Mouse (Mus musculus) ES-E14 (cell line): ENCODE results near the gene Hivep3. TPM values are rescaled to one million over a fixed set of nuclear protein-coding genes. Genes with fewer than 3 reads are reported as not detected.

Source experiments
- DNase-seq: peaks from one replicate; pipeline ENCODE4 v3.0.0-alpha.2; 2013; ENCODE audit warnings: low read depth, low spot score
- H3K27ac ChIP-seq: 2 replicates; pipeline ENCODE4 v1.5.1; 2012; ENCODE audit warnings: low read depth, mild to moderate bottlenecking, low read length, moderate library complexity, mixed read lengths; ENCODE audit not compliant: poor library complexity, insufficient read depth, severe bottlenecking
- H3K36me3 ChIP-seq: 2 replicates; pipeline ENCODE4 v1.6.1; 2012; ENCODE audit warnings: mild to moderate bottlenecking, low read length, moderate library complexity, mixed read lengths; ENCODE audit not compliant: control insufficient read depth, poor library complexity, insufficient read depth, severe bottlenecking
- H3K4me1 ChIP-seq, 2 experiments: fragments of 150-350 bp in 1 of 2; sonication (generic) in 1 of 2; 2 replicates each; pipeline ENCODE4 v1.6.1; 2012; ENCODE audit warnings: low read length in 2 of 2, mild to moderate bottlenecking in 1 of 2, mixed read lengths in 1 of 2; ENCODE audit not compliant: control insufficient read depth in 2 of 2, insufficient read depth in 2 of 2, poor library complexity in 1 of 2
- H3K4me3 ChIP-seq, 2 experiments: fragments of 150-350 bp in 1 of 2; sonication (generic) in 1 of 2; 2 replicates each; pipeline ENCODE4 v1.5.1; 2012; ENCODE audit warnings: low read length in 2 of 2, low read depth in 1 of 2, mild to moderate bottlenecking in 1 of 2, mixed read lengths in 1 of 2; ENCODE audit not compliant: insufficient read depth in 1 of 2, poor library complexity in 1 of 2, severe bottlenecking in 1 of 2
- H3K9ac ChIP-seq: 2 replicates; pipeline ENCODE4 v1.6.1; 2012; ENCODE audit warnings: low read depth, mild to moderate bottlenecking, low read length, mixed read lengths; ENCODE audit not compliant: poor library complexity, insufficient read depth, severe bottlenecking
- H3K9me3 ChIP-seq: fragments of 150-350 bp; sonication (generic); 2 replicates; pipeline ENCODE4 v1.6.1; 2012; ENCODE audit warnings: low read depth, mild to moderate bottlenecking, low read length; ENCODE audit not compliant: control insufficient read depth, insufficient read depth
- CHD2 ChIP-seq: IDR thresholded peaks from 2 replicates; pipeline ENCODE4 v1.6.1; 2014; ENCODE audit warnings: mild to moderate bottlenecking, low read depth, low read length, inconsistent platforms
- HCFC1 ChIP-seq: IDR thresholded peaks from 2 replicates; pipeline ENCODE4 v1.6.1; 2012; ENCODE audit warnings: low read length, inconsistent platforms, borderline replicate concordance; ENCODE audit not compliant: insufficient read depth
- MAFK ChIP-seq: IDR thresholded peaks from 2 replicates; pipeline ENCODE4 v1.6.1; 2014; ENCODE audit warnings: mild to moderate bottlenecking, low read depth, low read length, inconsistent platforms; ENCODE audit not compliant: insufficient read depth
- ZC3H11A ChIP-seq: IDR thresholded peaks from 2 replicates; pipeline ENCODE4 v1.6.1; 2012; ENCODE audit warnings: low read depth, mild to moderate bottlenecking, inconsistent platforms, low read length, borderline replicate concordance
- ZNF384 ChIP-seq: IDR thresholded peaks from 2 replicates; pipeline ENCODE4 v1.6.1; 2012; ENCODE audit warnings: low read depth, low read length, inconsistent platforms
- in situ Hi-C, 2 experiments: fragments of 600-800 bp; cut with MboI; formaldehyde crosslinking; loops; one replicate each; pipeline ENCODE4 v1.15.1; 2025; ENCODE audit warnings: low sequenced_read_pairs in 2 of 2, inconsistent platforms in 1 of 2; ENCODE audit not compliant: unreplicated experiment in 2 of 2
- total RNA-seq: library from RNA; depleted of rRNA; stranded (reverse); fragments of 300-350 nt; gene quantifications from 2 replicates; pipeline ENCODE4 v1.2.3, GENCODE M21; 2012

Hivep3 gene
- total RNA-seq, 1 experiment: 1.4 TPM

DNA sequence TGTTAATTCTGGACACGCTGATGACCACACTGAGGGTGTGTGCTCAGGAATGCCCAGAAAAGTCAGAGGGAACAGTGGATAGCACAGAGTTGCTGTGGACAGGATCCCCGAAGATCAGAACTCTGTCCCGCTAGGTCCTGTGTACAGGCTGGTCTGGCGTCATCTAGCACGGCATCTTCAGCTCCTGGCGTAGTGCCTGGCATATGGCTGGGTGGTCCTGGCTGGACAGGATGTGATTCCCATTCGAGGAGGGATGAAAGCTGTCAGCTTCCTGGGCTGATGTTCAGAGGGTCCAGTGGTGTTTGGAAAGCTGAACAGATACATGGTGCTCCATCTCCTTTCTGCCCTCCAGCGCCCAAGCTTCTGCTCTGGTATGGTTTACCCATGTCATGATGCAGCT, 29.6 kb upstream of the Hivep3 start:
- H3K36me3 ChIP-seq: no peaks in the 10 kb centered on the region
- TF ChIP-seq ZNF384 (no peak), MAFK (no peak), HCFC1 (no peak), ZC3H11A (no peak), CHD2 (no peak)
- in situ Hi-C loops: no loop called here
- H3K27ac ChIP-seq: no peak overlapping the region
- peaks cover 0 to 2% of the 10 kb centered on the region in 2 experiments; a peak in 1 of 4 replicates for H3K4me1 ChIP-seq
- no peak for DNase-seq
- no peak overlapping the region for H3K9ac ChIP-seq
- H3K9me3 ChIP-seq: no peaks in the 10 kb centered on the region
- no peak overlapping the region for H3K4me3 ChIP-seq

DNA sequence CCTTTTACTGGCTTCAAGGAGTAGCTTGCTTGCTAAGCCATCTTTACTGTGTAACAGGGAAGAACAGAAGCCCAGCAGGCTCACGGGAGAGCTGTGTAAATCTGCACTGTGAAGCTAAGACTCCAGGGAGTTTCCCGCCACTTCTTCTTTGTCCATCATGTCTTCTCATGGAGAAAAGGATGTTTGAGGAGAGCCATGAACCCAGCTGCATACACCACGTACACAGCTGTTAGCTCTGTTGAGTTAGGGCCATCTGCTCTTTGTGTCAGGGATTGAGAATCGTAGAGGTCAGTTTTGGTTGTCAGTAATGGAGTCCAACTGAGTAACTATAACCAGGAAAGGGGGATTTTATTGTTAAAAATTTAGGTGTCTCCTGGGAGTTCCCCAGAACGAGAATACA, 26.3 kb upstream of the Hivep3 start:
- no peaks in the 10 kb centered on the region for H3K9me3 ChIP-seq

DNA sequence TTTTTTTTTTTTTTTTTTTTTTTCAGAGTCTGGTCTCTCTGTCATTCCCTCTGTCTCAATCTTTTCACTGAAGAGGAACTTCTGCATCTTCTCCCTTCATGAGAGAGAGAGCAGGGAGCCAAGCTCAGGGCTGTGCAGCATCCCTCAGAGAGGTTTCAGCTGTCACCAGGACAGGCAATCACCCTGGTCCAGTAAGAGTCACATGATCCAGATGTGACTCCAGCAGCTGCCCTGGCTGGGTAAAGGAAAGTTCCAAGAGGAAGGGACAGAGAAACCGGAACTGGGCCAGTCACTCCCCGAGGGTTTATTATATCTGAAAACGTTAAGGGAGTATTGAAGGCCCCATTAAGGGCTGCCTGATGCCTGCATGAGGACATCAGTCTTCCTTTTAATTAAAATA, 25.8 kb upstream of the Hivep3 start:
- no peak for TF ChIP-seq HCFC1
- TF ChIP-seq ZNF384: no peak
- no peak for TF ChIP-seq ZC3H11A
- TF ChIP-seq CHD2: no peak
- no peak for TF ChIP-seq MAFK
- H3K36me3 ChIP-seq: no peaks in the 10 kb centered on the region
- H3K27ac ChIP-seq: no peak overlapping the region
- H3K9me3 ChIP-seq: no peaks in the 10 kb centered on the region
- in situ Hi-C loops: no loop called here
- H3K4me1 ChIP-seq: peaks cover 0 to 2% of the 10 kb centered on the region in 2 experiments; a peak in 1 of 4 replicates
- no peak for DNase-seq
- H3K9ac ChIP-seq: no peak overlapping the region
- H3K4me3 ChIP-seq: no peak overlapping the region

More for the DNA sequence above, 26.3 kb upstream of the Hivep3 start:
- in situ Hi-C loops: no loop called here
- Histone ChIP-seq H3K4me3 (no peak overlapping the region), H3K36me3 (no peaks in the 10 kb centered on the region), H3K4me1 (peaks cover 0 to 2% of the 10 kb centered on the region in 2 experiments; a peak in 1 of 4 replicates), H3K9ac (no peak overlapping the region), H3K27ac (no peak overlapping the region)
- TF ChIP-seq ZC3H11A: no peak
- TF ChIP-seq ZNF384: no peak
- no peak for TF ChIP-seq MAFK
- no peak for TF ChIP-seq HCFC1
- no peak for TF ChIP-seq CHD2
- DNase-seq: no peak

DNA sequence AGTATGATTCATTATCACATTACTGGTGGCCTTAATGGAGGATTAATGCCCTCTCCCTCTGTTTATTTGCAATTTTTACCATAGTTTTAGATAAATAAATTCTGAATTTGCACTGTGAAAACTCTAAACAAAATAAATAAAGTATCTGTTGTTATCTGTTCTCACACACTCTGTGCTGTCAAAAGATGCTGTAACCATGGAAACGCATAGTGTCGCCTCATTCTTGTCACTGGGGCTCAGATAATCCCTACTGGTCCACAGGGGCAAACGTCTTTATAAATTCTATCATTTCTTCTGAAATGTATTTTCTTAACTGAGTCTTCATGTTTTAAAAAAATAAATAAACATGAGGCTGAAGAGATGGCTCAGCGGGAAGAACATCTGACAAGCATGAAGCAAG, 23.4 kb upstream of the Hivep3 start:
- DNase-seq: no peak

DNA sequence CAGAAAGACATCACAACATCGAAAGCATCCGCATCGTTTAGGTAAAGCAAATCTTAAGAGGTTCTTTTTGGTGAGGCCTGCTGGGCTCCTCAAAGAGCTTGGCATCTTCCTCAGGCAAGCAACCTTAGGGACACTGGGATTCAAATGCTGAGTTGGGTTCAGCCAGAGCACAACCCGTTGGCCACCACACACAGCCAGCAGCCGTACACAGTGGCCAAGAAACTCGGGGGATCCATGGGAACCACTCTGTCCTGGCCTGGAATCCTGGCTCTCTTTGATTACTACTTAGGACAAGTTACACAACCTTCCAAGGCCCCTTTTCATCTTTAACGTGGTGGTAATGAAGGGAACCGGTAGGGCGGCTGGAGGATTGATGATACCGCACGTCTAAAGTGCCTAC, 16.1 kb upstream of the Hivep3 start:
- TF ChIP-seq ZNF384 (no peak), HCFC1 (no peak), MAFK (no peak), ZC3H11A (no peak), CHD2 (no peak)
- H3K4me3 ChIP-seq: no peak overlapping the region
- no peak overlapping the region for H3K27ac ChIP-seq
- H3K36me3 ChIP-seq: no peaks in the 10 kb centered on the region
- H3K9me3 ChIP-seq: no peaks in the 10 kb centered on the region
- no peak overlapping the region for H3K9ac ChIP-seq
- in situ Hi-C loops: no loop called here
- H3K4me1 ChIP-seq: no peaks in the 10 kb centered on the region
- DNase-seq: no peak

More for the DNA sequence above, 23.4 kb upstream of the Hivep3 start:
- H3K36me3 ChIP-seq: no peaks in the 10 kb centered on the region
- in situ Hi-C loops: no loop called here
- peaks cover 0 to 2% of the 10 kb centered on the region in 2 experiments; a peak in 1 of 4 replicates for H3K4me1 ChIP-seq
- H3K9me3 ChIP-seq: no peaks in the 10 kb centered on the region
- H3K4me3 ChIP-seq: no peak overlapping the region
- TF ChIP-seq HCFC1: no peak
- no peak for TF ChIP-seq MAFK
- no peak for TF ChIP-seq ZNF384
- TF ChIP-seq CHD2: no peak
- TF ChIP-seq ZC3H11A: no peak
- H3K27ac ChIP-seq: no peak overlapping the region
- H3K9ac ChIP-seq: no peak overlapping the region
